Mouse (Mus musculus): ENCODE data around the gene Unc13a.
"Not testable (repeated sequence)": the region's sequence is repeated elsewhere in the genome, so short reads cannot be mapped to it uniquely, and the experiment has no call there.

DNA sequence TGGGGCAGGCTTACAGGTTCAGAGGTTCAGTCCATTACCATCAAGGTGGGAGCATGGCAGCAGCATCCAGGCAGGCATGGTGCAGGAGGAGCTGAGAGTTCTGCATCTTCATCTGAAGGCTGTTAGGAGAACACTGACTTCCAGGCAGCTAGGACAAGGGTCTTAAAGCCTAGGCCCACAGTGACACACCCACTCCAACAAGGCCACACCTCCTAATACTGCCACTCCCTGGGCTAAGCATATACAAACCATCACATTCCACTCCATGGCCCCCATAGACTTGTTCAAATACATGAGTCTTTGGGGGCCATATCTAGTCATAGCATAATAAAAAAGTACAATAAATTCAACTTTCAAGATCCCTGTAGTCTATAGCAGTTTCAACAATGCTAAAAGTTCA, 31.8 kb upstream of the Unc13a start:
- not testable (repeated sequence) for TF ChIP-seq CTCF (IDR thresholded peaks at IDR 0.05; ENCODE audit: borderline replicate concordance, insufficient read depth, low read depth, low read length); POLR2A (IDR thresholded peaks at IDR 0.05; ENCODE audit: borderline replicate concordance, insufficient read depth, low read length)

Measured in cerebellum, adult 2 months (tissue).